Mouse (Mus musculus): ENCODE measurements around the gene Atad5. TPM values are rescaled to one million over a fixed set of nuclear protein-coding genes. Genes with fewer than 3 reads are reported as not detected.

Gene Atad5
- total RNA-seq, 2 experiments from 2014 or later, result 3.1 to 3.6 TPM

- H3K4me3 ChIP-seq, result peak overlapping the region; percentile 20; the same call in 1 of the 2 replicates
- no peak for DNase-seq (ENCODE audit: extremely low spot score in 1 of 2, low spot score in 2 of 2)
- H3K27ac ChIP-seq, result 0 out of 2 replicates have a peak overlapping the region, but pooled peaks have one; percentile 13
- intact Hi-C loops (cut with DNase I), result loop anchor here (2.0 kb wide), 1 partner anchor 21 kb away; no protein-coding TSS in a partner anchor
- no peak for TF ChIP-seq CTCF (IDR thresholded peaks at IDR 0.05)
Measured at GRCm38 (mm10) chr11:80155541-80155940, 66.3 kb downstream of the Atad5 start.

- no peak for TF ChIP-seq CTCF (IDR thresholded peaks at IDR 0.05)
- DNase-seq (ENCODE audit: extremely low spot score in 1 of 2, low spot score in 2 of 2), result no peak
- intact Hi-C loops (cut with DNase I), result loop anchor here (2.0 kb wide), 1 partner anchor 21 kb away; no protein-coding TSS in a partner anchor
- peak overlapping the region; percentile 11 for H3K4me3 ChIP-seq
- peak overlapping the region; percentile 24; the same call in 1 of the 2 replicates for H3K27ac ChIP-seq
Measured at GRCm38 (mm10) chr11:80155961-80156360, 66.8 kb downstream of the Atad5 start.

- intact Hi-C loops (cut with DNase I), result no loop called here
- H3K4me3 ChIP-seq, result no peak overlapping the region
- DNase-seq (ENCODE audit: extremely low spot score in 1 of 2, low spot score in 2 of 2), result no peak
- TF ChIP-seq CTCF (IDR thresholded peaks at IDR 0.05), result no peak
- no peak overlapping the region for H3K27ac ChIP-seq
Measured at GRCm38 (mm10) chr11:80156841-80157240, 67.6 kb downstream of the Atad5 start.

GRCm38 (mm10) chr11:80159018-80159417 is 69.8 kb downstream of the Atad5 start:
- H3K27ac ChIP-seq, result no peak overlapping the region
- intact Hi-C loops (cut with DNase I), result no loop called here
- no peak for TF ChIP-seq CTCF (IDR thresholded peaks at IDR 0.05)
- no peak overlapping the region for H3K4me3 ChIP-seq
- no peak for DNase-seq (ENCODE audit: extremely low spot score in 1 of 2, low spot score in 2 of 2)

- H3K27ac ChIP-seq, result no peak overlapping the region
- no peak for DNase-seq (ENCODE audit: extremely low spot score in 1 of 2, low spot score in 2 of 2)
- intact Hi-C loops (cut with DNase I), result no loop called here
- H3K4me3 ChIP-seq, result no peak overlapping the region
- no peak for TF ChIP-seq CTCF (IDR thresholded peaks at IDR 0.05)
Measured at GRCm38 (mm10) chr11:80161041-80161440, 71.8 kb downstream of the Atad5 start.

- no peak for TF ChIP-seq CTCF (IDR thresholded peaks at IDR 0.05)
- DNase-seq (ENCODE audit: extremely low spot score in 1 of 2, low spot score in 2 of 2), result no peak
- intact Hi-C loops (cut with DNase I), result no loop called here
- H3K27ac ChIP-seq, result 0 out of 2 replicates have a peak overlapping the region, but pooled peaks have one; percentile 28
- no peak overlapping the region for H3K4me3 ChIP-seq
Measured at GRCm38 (mm10) chr11:80163362-80164116, 74.3 kb downstream of the Atad5 start.

- H3K4me3 ChIP-seq, result no peak overlapping the region
- intact Hi-C loops (cut with DNase I), result no loop called here
- H3K27ac ChIP-seq, result no peak overlapping the region
- no peak for TF ChIP-seq CTCF (IDR thresholded peaks at IDR 0.05)
- no peak for DNase-seq (ENCODE audit: extremely low spot score in 1 of 2, low spot score in 2 of 2)
Measured at GRCm38 (mm10) chr11:80164224-80164623, 75.0 kb downstream of the Atad5 start.

GRCm38 (mm10) chr11:80168121-80168520 is 78.9 kb downstream of the Atad5 start:
- Histone ChIP-seq H3K27ac (no peak overlapping the region), H3K4me3 (no peak overlapping the region)
- no peak for TF ChIP-seq CTCF (IDR thresholded peaks at IDR 0.05)
- DNase-seq (ENCODE audit: extremely low spot score in 1 of 2, low spot score in 2 of 2), result no peak
- intact Hi-C loops (cut with DNase I), result no loop called here

GRCm38 (mm10) chr11:80168611-80169249 is 79.5 kb downstream of the Atad5 start:
- intact Hi-C loops (cut with DNase I), result no loop called here

GRCm38 (mm10) chr11:80169629-80170028 is 80.4 kb downstream of the Atad5 start:
- no peak for DNase-seq (ENCODE audit: extremely low spot score in 1 of 2, low spot score in 2 of 2)
- TF ChIP-seq CTCF (IDR thresholded peaks at IDR 0.05), result no peak
- no peak overlapping the region for H3K4me3 ChIP-seq
- no peak overlapping the region for H3K27ac ChIP-seq
- intact Hi-C loops (cut with DNase I), result no loop called here

More at GRCm38 (mm10) chr11:80168611-80169249, 79.5 kb downstream of the Atad5 start:
- no peak for TF ChIP-seq CTCF (IDR thresholded peaks at IDR 0.05)
- no peak overlapping the region for H3K27ac ChIP-seq
- H3K4me3 ChIP-seq, result no peak overlapping the region
- DNase-seq (ENCODE audit: extremely low spot score in 1 of 2, low spot score in 2 of 2), result no peak

GRCm38 (mm10) chr11:80170351-80170750 is 81.2 kb downstream of the Atad5 start:
- Histone ChIP-seq H3K4me3 (no peak overlapping the region), H3K27ac (no peak overlapping the region)
- no peak for DNase-seq (ENCODE audit: extremely low spot score in 1 of 2, low spot score in 2 of 2)
- TF ChIP-seq CTCF (IDR thresholded peaks at IDR 0.05), result no peak
- intact Hi-C loops (cut with DNase I), result no loop called here

GRCm38 (mm10) chr11:80171884-80172283 is 82.7 kb downstream of the Atad5 start:
- Histone ChIP-seq H3K4me3 (no peak overlapping the region), H3K27ac (no peak overlapping the region)
- no peak for DNase-seq (ENCODE audit: extremely low spot score in 1 of 2, low spot score in 2 of 2)
- intact Hi-C loops (cut with DNase I), result no loop called here
- no peak for TF ChIP-seq CTCF (IDR thresholded peaks at IDR 0.05)
